Mouse (Mus musculus) hindbrain, embryonic 11.5 days (tissue): ENCODE measurements around the gene Tagap. TPM values are rescaled to one million over a fixed set of nuclear protein-coding genes. Genes with fewer than 3 reads are reported as not detected.
"Not testable (repeated sequence)": the region's sequence is repeated elsewhere in the genome, so short reads cannot be mapped to it uniquely, and the experiment has no call there.

ENCODE experiments used
- ATAC-seq: fragments of 200-750 bp; cut with Nextera tagmentation; 2 replicates; pipeline ENCODE4 v1.8.0; 2017; ENCODE audit warnings: mild to moderate bottlenecking, moderate TSS enrichment, moderate library complexity; ENCODE audit not compliant: low FRiP score
- DNase-seq: peaks from one replicate; pipeline ENCODE4 v3.0.0-alpha.2; 2015; ENCODE audit warnings: low spot score
- H3K27ac ChIP-seq: fragments of 300-500 bp; sonication (generic); 2 replicates; pipeline ENCODE4 v1.5.1; 2014; ENCODE audit warnings: mild to moderate bottlenecking, low read depth, low read length
- H3K27me3 ChIP-seq: fragments of 300-500 bp; sonication (generic); 2 replicates; pipeline ENCODE4 v1.6.1; 2014; ENCODE audit warnings: mild to moderate bottlenecking, low read length, moderate library complexity, mixed read lengths; ENCODE audit not compliant: control insufficient read depth, insufficient read depth
- H3K36me3 ChIP-seq: fragments of 300-500 bp; sonication (generic); 2 replicates; pipeline ENCODE4 v1.6.1; 2014; ENCODE audit warnings: mild to moderate bottlenecking, low read length, moderate library complexity, mixed read lengths; ENCODE audit not compliant: control insufficient read depth, insufficient read depth
- H3K4me1 ChIP-seq: fragments of 300-500 bp; sonication (generic); replicated peaks from 2 replicates; pipeline ENCODE4 v1.6.1; 2014; ENCODE audit warnings: low read length, mixed read lengths; ENCODE audit not compliant: control insufficient read depth, insufficient read depth
- H3K4me2 ChIP-seq: fragments of 300-500 bp; sonication (generic); replicated peaks from 2 replicates; pipeline ENCODE4 v1.6.1; 2014; ENCODE audit warnings: mild to moderate bottlenecking, low read depth, low read length
- H3K4me3 ChIP-seq: fragments of 300-500 bp; sonication (generic); 2 replicates; pipeline ENCODE4 v1.5.1; 2014; ENCODE audit warnings: low read depth, low read length
- H3K9ac ChIP-seq: fragments of 300-500 bp; sonication (generic); 2 replicates; pipeline ENCODE4 v1.6.1; 2014; ENCODE audit warnings: low read depth, low read length
- H3K9me3 ChIP-seq: fragments of 300-500 bp; sonication (generic); 2 replicates; pipeline ENCODE4 v1.6.1; 2016; ENCODE audit warnings: low read length; ENCODE audit not compliant: control insufficient read depth
- WGBS: fragments of 180-500 bp; shearing (Covaris S2); extraction: QIAGEN DNeasy Blood & Tissue Kit; methylation state at CpG from one replicate; pipeline ENCODE4 v1.1.7; 2014; 5-methylcytosine and 5-hydroxymethylcytosine counted together
- polyA plus RNA-seq: library from polyadenylated mRNA; unstranded; fragments of >200 nt; fragmentation: Nextera tagmentation; extraction: Ambion mirVana; gene quantifications from 2 replicates; pipeline ENCODE4 v1.2.1, GENCODE M21; 2014

The Tagap gene
- polyA plus RNA-seq, 1 experiment from 2014 or later: 0.51 TPM

- WGBS: 76% methylated on average over 8 of the region's 8 CpGs
- no peaks in the 10 kb centered on the region for H3K36me3 ChIP-seq
- H3K27me3 ChIP-seq: no peaks in the 10 kb centered on the region
- H3K9ac ChIP-seq: no peak overlapping the region
- H3K4me2 ChIP-seq: no peak overlapping the region
- H3K27ac ChIP-seq: no peak overlapping the region
- DNase-seq (no peak), ATAC-seq (no peak)
- no peaks in the 10 kb centered on the region for H3K9me3 ChIP-seq
- no peaks in the 10 kb centered on the region for H3K4me1 ChIP-seq
- H3K4me3 ChIP-seq: no peak overlapping the region
Measured at GRCm38 (mm10) chr17:7939640-7940039, 13.8 kb downstream of the Tagap start.

DNA sequence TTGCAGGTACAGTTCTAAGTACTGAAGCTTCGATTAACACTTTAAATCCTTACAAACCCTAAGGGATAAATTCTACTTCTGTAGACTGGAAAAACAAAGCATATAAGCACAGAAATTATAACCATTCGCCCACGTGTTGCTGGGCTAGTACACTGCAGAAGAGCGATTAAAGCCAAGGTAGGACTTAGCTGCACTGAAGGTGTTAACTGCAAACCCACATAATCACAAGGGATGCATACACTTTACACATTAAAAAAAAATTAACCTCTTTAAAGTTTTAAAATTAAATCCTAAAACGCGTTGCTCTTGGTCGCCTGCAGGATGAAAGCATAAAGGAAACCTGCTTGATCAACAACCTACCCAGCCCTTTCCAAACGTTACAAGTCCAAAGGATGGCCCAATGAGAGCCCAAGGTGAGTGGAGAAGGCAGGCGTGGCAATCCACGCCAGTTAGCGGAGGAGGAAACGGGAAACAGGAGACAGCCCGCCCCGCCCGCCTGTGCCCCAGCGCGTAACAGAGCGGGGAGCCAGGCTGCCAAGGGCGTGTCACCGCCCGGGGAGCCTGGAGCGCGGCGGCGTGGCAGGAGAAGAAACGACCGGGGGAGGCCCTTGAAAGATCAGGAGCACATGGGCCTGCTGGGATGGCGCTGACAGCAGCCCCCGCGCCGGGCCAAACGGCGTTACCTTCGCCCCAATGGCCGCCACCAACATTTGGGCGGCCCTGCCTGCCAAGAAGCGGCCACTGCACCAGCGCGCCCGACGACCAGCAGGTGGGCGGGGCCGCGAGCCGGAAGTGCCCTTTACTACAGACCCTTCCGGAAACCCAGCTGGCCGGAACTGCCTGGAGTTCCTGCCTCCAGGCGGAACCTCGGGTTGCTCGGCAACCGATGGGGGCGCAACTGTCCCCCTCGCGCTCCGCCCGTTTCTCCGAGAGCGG, 19.6 kb downstream of the Tagap start, which contains the start of gene Rsph3a:
Gene Rsph3a (plus strand): TSS at position 498 of the 936 bp plus-strand sequence.
- not testable (repeated sequence) for H3K9me3 ChIP-seq, H3K36me3 ChIP-seq, H3K27me3 ChIP-seq, H3K4me1 ChIP-seq
- Histone ChIP-seq H3K9ac (peak within 1 kb of the TSS; percentile 63), H3K4me3 (peak within 1 kb of the TSS; percentile 49), H3K4me2 (peak within 1 kb of the TSS; percentile 44), H3K27ac (peak within 1 kb of the TSS; percentile 78)
- peak; percentile 91 for DNase-seq
- WGBS: 5% methylated on average over 43 of the region's 58 CpGs
- peak; percentile 99 for ATAC-seq

DNA sequence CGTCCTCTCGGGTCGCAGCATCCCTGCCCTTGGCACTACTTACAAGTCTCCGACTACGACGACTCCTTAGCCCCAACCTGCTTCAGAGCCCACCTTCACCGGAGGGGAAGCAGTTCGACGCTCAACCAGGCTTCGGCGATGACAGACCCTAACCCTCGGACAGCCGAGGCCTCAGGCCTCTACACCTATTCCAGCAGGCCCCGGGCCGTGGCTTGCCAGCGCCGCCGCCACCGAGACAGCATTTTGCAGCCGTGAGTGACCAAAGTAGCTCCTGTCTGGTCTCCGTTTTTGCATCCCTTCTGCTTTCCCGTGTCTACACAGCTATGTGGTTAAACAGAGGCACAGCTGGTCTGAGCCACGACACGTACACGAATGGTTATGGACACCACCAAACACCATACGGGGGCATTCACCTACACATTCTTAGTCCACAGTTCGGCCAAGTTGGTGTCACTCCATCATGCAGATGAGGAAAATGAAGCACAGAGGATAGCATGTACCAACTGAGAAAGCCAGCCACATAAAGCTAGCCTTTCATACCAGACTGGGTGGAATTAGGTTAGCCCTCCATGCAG, 20.3 kb downstream of the Tagap start:
- Histone ChIP-seq H3K4me3 (peak overlapping the region; percentile 49), H3K4me2 (peak overlapping the region; percentile 23; the same call in 1 of the 2 replicates), H3K9ac (0 out of 2 replicates have a peak overlapping the region, but pooled peaks have one; percentile 27)
- not testable (repeated sequence) for H3K4me1 ChIP-seq, H3K27ac ChIP-seq, H3K36me3 ChIP-seq, H3K9me3 ChIP-seq, DNase-seq, H3K27me3 ChIP-seq
- 0% methylated on average over 17 of the region's 27 CpGs for WGBS
- peak; percentile 84 for ATAC-seq

DNA sequence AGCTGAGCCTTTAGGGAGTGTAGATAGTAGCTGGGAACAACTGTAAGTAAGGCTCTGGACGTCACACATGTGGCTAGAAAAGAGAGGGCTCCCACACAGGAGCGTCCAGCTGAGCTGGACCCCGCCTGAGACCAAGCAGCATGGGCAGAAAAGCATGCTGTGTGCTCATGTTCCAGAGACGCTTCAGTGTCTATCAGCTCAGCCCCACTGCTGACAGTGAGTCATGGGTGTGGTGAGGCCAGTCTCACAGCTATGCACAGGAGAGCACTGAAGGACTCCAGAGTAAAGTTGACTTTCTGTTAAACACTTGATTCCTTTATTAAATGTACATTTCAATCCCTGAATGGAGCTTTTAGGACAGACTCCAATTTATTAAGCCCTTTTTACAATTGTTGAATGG, 25.5 kb downstream of the Tagap start:
- not testable (repeated sequence) for H3K9ac ChIP-seq, H3K27ac ChIP-seq, H3K4me2 ChIP-seq, H3K9me3 ChIP-seq, H3K36me3 ChIP-seq, H3K27me3 ChIP-seq, H3K4me3 ChIP-seq, H3K4me1 ChIP-seq, ATAC-seq, DNase-seq
- WGBS: no CpG with 5 or more reads among the region's 4 CpGs

DNA sequence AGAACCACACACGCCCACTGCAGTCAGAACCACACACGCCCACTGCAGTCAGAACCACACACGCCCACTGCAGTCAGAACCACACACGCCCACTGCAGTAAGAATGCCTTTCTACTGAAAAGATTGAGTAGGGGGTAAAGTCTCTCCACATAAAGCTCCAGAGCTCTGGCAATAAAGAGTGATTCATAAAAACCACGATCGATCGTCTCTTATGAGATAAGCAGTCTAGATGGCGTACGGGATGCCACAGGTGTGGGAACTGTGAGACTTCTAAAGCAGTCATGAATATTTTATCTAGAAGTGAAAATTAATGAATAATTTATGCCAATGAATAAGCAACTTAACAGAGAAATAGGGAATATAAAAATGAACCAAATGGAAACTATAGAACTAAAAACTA, 31.4 kb downstream of the Tagap start:
- not testable (repeated sequence) for H3K27me3 ChIP-seq, ATAC-seq, H3K4me1 ChIP-seq, H3K9ac ChIP-seq, H3K9me3 ChIP-seq, H3K27ac ChIP-seq, DNase-seq, H3K4me3 ChIP-seq, H3K36me3 ChIP-seq, H3K4me2 ChIP-seq
- 94% methylated on average over 7 of the region's 9 CpGs for WGBS

GRCm38 (mm10) chr17:7963333-7963732, 37.5 kb downstream of the Tagap start:
- not testable (repeated sequence) for H3K9ac ChIP-seq, H3K4me3 ChIP-seq, H3K27me3 ChIP-seq, H3K9me3 ChIP-seq, ATAC-seq, H3K4me1 ChIP-seq, H3K27ac ChIP-seq, H3K4me2 ChIP-seq, DNase-seq, H3K36me3 ChIP-seq
- 94% methylated on average over 4 of the region's 4 CpGs for WGBS

GRCm38 (mm10) chr17:7964398-7964797, 38.6 kb downstream of the Tagap start:
- not testable (repeated sequence) for H3K27ac ChIP-seq, H3K4me1 ChIP-seq, H3K27me3 ChIP-seq, H3K9ac ChIP-seq, H3K36me3 ChIP-seq, H3K9me3 ChIP-seq, DNase-seq, H3K4me3 ChIP-seq, ATAC-seq, H3K4me2 ChIP-seq
- WGBS: 91% methylated on average over 2 of the region's 2 CpGs

DNA sequence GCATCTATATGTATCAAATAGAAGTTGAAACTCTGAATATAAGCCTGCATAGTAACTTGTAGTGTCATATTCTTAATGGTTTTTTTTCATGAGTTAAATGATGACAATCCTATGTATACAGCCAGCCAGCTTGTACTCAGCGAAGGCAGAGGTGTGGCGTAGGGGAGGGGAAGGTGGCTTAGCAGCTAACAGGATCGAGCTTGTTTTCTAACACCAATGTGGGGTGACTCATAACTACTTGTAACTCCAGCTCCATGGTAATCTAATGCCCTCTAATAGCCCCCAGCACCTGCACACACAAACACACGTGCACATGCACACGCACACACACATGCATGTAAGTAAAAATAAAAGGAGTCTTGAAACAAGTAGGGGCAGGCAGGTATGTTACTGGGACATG, 42.7 kb downstream of the Tagap start:
- WGBS: 67% methylated on average over 1 of the region's 5 CpGs
- not testable (repeated sequence) for H3K9me3 ChIP-seq, H3K4me3 ChIP-seq, ATAC-seq, H3K9ac ChIP-seq, H3K4me2 ChIP-seq, H3K36me3 ChIP-seq, DNase-seq, H3K27me3 ChIP-seq, H3K27ac ChIP-seq, H3K4me1 ChIP-seq

- H3K4me1 ChIP-seq, H3K36me3 ChIP-seq, ATAC-seq, H3K27ac ChIP-seq, H3K27me3 ChIP-seq, DNase-seq, H3K4me3 ChIP-seq, H3K9me3 ChIP-seq, H3K9ac ChIP-seq, H3K4me2 ChIP-seq: not testable (repeated sequence)
- 60% methylated on average over 1 of the region's 6 CpGs for WGBS
Measured at GRCm38 (mm10) chr17:7969782-7970181, 44.0 kb downstream of the Tagap start.
